Comparison of ENCODE assay signal across 17 mouse cellular contexts in genomic region chr4:111483499-111483898, GRCm38 (mm10).
"Had no signal": no experiment of that assay in that cellular context is flagged by ENCODE, and none has a peak within 500 bp of the region (broad histone marks: within the 10 kb centered on the region; RNA-seq: fewer than 3 reads in every experiment).

No protein-coding gene starts in this region.

- H3K4me2 ChIP-seq: lung, embryonic 14.5 days; midbrain, embryonic 12.5 days; neural tube, embryonic 13.5 days; neural tube, embryonic 15.5 days had no signal

- H3K27ac ChIP-seq: liver, embryonic 14.5 days; midbrain, embryonic 10.5 days; midbrain, embryonic 12.5 days; neural tube, embryonic 13.5 days; neural tube, embryonic 15.5 days had no signal

- H3K9me3 ChIP-seq: midbrain, embryonic 10.5 days; midbrain, embryonic 12.5 days; neural tube, embryonic 13.5 days; neural tube, embryonic 15.5 days had no signal

- DNase-seq: lung, adult 18-20 months; lung, embryonic 14.5 days; lung, postnatal 10 days; lung, postnatal 4 days; midbrain, embryonic 14.5 days; retina, postnatal 1 day; right cerebral cortex, adult 18-20 months; thymus, adult 18-20 months; thymus, postnatal 14 days; thymus, postnatal 36 days had no signal

- H3K4me1 ChIP-seq: neural tube, embryonic 15.5 days had no signal

- ATAC-seq: midbrain, embryonic 16.5 days had no signal

- H3K36me3 ChIP-seq: midbrain, embryonic 10.5 days; midbrain, embryonic 12.5 days; neural tube, embryonic 13.5 days; neural tube, embryonic 15.5 days had no signal

- H3K4me3 ChIP-seq: midbrain, embryonic 10.5 days; midbrain, embryonic 12.5 days; myocyte; neural tube, embryonic 13.5 days; neural tube, embryonic 15.5 days had no signal

- H3K9ac ChIP-seq: liver, embryonic 14.5 days; lung, embryonic 14.5 days; midbrain, embryonic 12.5 days; neural tube, embryonic 13.5 days; neural tube, embryonic 15.5 days had no signal

- H3K27me3 ChIP-seq: neural tube, embryonic 13.5 days; neural tube, embryonic 15.5 days had no signal
